Mouse (Mus musculus) retina, adult 2 months (tissue): ENCODE measurements around the gene Olfr51.
"Not testable (repeated sequence)": the region's sequence is repeated elsewhere in the genome, so short reads cannot be mapped to it uniquely, and the experiment has no call there.

Experiments used
- DNase-seq: peaks from one replicate; pipeline ENCODE4 v3.0.0-alpha.2; 2012; ENCODE audit warnings: low read depth, low spot score

Gene Olfr51

DNA sequence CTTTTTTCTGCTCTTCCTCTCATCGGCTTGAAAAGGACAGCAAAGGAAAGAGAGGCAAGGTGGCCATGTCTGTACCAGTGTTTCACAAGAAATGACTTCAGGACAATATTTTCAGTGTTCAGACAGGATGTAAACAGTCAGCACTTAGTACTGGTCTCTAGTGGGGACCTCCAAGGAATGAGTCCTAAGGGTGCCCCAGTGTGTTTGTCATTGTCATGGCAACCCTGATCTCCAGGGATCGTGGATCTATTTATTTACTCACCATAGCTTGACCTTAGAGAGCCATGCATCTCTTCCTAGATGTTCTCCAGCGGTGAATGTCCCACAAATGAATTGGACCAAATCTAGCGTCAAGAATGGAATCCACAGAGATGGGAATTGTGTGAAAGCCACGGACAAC is at the start of gene Olfr51:
Gene Olfr51, plus strand, starts transcription at position 301 of the 400 bp plus-strand sequence.
- DNase-seq, result no peak

DNA sequence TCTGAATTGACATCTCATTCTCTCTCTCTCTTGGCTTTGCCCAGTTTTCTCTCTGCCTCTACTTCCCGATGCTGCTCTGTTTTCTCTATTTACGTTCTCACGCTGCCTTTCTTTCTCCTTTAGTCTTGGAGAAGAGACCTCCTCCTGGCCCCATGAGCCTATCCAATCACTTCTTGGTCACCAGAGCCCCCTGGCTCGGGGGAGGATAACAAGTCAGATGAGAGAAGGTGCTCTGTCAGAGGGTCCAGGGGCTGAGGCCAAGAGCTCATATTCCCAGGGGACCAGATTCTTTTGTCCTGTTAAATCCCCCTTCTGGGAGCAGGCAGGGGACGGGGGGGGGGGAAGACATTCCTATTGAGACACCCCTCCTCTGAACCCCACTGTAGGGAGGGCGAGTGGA is 49.7 kb upstream of the Olfr51 start, which contains the start of gene Prop1:
Gene Prop1, minus strand, starts transcription at position 101 of the 400 bp plus-strand sequence.
- no peak for DNase-seq

DNA sequence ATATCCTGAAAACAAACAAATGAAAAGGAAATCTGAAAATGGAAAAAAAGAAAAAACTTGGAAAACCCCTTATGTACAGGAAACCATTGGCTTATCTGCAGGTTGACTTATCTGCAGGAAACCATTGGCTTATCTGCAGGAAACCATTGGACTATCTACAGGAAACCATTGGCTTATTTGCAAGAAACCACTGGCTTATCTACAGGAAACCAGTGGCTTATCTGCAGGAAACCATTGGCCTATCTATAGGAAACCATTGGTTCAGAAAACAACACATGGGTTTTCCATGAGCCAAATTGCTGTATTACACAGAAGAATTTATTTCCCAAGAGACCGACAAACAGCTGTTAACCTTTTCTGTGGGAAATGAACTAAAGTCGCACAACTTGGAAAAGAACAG is 38.5 kb upstream of the Olfr51 start:
- no peak for DNase-seq

DNA sequence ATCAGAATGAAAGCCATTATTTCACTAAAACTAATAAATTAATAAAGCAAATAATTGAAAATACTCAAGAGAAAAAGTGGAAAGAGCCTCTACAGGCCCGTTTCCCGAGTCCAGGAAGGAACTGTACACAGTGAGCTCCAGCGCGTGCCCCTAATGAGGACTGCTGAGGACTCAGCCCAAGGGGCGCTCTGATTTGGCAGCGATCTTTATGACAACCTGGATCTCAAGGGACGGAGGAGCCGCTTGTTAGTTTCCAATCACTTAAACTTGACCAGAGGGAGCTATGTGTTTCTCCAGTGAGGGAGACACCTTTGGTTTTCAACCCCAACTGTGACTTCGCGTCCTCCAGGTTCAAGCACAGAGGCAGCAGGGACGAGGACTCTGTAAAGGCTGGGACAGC is 37.2 kb upstream of the Olfr51 start, which contains the start of gene Olfr1378:
Gene Olfr1378, plus strand, starts transcription at position 301 of the 400 bp plus-strand sequence.
- DNase-seq, result no peak

DNA sequence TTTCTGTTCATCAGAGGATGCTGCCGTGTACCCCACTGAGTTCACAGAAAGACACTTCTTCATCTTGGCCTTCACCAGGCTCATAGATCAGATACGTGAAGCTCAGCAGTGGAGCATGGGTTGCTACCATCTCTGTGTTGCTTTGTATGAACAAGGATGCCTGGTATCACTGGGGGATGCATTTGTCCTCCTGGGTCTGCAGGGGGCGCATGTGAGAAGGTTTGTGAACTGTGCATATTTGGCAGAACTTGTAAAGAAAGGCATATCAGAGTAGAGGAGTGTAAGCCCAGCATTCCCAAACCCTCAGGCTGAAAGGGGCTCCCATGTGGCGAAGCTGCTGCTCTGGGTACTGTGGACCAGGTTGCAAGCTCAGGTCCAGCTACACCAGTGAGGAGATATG is 26.2 kb upstream of the Olfr51 start:
- DNase-seq, result no peak

DNA sequence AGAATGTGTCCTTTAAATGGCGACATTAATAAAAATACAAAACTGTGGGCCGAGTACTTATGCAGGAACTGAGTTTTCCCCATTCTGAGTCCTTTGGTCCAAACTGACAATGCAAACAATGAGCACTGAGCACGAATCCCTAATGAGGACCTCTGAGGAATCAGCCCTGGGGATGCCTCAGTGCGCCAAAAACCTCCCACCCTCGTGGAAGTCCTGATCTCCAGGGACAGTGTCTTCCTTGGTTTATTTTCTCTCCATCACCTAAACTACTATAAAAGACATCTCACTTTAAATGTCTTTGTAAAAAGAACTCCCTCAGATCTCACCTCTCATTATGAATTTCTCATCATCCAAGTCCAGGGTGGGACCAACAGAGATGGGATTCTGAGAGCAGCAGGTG is 21.7 kb upstream of the Olfr51 start, which contains the start of gene Olfr1377:
Gene Olfr1377, plus strand, starts transcription at position 301 of the 400 bp plus-strand sequence.
- DNase-seq, result no peak

DNA sequence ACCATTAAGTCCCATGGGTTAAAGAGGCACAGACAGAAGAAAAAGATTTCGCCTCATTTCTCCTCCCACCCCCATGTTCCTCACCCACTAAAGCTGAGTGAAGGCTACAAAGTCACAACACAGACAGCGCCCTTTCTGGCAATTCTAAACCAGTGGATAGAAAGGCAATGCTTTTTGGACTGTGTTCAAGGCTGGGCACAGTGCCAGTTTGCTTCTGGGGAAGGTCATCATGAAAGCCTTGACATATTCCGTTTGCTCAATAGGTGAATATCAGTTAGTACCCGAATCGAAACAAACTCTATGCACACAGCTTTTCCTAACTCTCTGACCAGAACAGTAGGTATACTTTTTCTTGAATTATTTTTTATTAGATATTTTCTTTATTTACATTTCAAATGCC is 8.4 kb downstream of the Olfr51 start:
- no peak for DNase-seq

DNA sequence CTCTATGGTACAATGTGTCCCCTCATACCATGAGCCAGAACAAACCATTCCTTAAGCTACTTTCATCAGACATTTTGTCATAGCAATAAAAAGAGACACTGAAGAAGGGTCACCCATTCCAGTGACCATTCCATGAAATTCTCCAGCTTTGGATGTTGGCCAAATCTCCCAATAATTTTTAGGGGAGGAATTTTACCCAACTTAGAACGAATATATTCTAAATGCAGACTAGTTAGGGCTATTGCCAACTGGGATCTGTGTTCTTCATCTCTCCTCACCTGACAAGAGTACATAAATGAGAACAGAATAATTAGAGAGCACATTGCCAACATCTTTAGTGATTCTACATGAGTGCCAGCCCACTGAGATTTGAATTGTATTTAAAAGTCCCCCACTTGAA is 10.5 kb downstream of the Olfr51 start, which contains the start of gene Olfr54:
Gene Olfr54, plus strand, starts transcription at position 301 of the 400 bp plus-strand sequence.
- DNase-seq, result no peak

DNA sequence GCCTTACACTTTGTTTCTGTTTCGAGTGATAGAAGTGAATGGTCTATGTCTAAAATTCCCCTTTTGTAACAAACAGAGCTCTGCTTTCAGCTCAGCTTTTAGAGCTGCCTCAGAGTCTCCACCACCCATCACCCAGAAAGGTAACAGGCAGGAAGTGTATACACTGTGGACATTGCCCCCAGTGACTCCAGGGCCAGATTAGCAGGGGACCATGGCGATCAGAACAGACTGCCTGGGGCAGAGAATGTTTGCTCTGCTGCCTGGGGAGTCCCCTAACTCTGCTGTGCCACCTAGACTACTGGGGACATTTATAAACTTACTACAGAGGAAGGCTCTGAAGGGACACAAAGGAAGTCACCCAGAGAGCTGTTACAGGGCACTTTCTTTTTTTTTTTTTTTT is 12.9 kb downstream of the Olfr51 start:
- no peak for DNase-seq

DNA sequence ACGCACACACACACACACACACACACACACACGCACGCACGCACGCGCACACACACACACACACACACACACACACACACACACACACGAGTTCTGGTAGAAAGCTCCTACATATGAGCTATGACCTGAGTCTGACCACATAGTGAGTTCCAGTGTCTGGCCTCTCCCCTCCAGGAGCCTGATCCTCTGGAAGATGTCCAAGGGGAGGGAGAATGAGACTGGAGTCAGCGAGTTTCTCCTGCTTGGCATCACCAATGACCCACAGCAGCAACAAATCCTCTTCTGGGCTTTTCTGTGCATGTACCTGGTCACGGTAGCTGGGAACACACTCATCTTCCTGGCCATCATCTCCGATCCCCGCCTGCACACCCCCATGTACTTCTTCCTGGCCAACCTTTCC is 23.4 kb downstream of the Olfr51 start:
- DNase-seq, result not testable (repeated sequence)

DNA sequence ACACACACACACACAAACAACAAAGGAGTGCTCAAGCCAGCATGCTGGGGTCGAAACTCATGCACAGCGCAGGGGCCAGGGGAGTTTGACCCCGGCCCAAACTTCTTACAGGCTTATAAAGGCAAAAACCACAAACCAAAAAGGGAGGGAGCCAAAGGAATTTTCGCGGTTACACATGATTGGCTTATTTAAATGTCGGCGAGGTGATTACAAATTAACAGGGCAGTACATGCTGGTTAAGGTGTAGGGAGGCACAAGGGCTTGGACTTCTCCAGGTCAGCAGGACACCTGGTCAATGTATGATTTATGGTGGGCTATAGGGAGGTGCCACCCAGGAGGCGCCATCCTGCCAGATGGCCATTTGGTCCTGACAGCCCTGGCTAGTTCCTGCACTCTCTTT is 26.0 kb downstream of the Olfr51 start:
- not testable (repeated sequence) for DNase-seq

DNA sequence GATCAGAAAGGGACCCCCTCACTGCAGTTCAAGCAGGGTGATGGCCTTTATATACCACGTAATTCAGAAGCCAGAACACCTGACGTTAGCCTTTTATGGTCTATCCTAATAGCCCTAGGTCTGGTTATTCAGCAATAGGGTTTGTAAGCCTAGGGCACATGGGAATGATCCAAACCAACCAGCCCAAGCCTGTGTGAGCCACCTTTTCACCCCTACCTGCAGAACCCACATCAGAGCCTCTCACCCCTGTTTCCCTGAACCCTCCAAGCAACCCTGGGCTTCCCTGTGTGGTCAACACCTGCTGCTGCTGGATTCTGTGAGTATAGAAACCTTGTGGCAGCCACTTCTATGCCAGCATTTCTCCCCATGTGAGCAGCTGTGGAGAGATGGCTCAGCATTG is 26.8 kb downstream of the Olfr51 start:
- no peak for DNase-seq

DNA sequence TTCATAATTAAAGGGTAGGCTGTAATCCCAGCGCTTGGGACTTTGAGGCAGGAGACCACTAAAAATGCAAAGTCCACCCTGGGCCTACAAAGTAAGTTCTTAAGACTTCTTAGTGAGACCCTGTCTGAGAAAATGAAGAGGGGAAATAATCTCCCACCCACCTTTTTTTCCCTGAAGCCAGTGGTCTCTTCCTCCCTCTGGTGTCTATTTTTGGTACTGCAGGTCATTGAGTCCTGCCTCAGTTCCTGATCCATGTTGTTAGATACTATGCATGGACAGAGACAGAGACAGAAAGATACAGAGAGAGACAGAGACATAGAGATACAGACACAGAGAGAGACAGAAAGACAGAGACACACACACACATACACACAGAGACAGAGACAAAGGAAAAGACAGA is 29.5 kb downstream of the Olfr51 start:
- DNase-seq, result no peak

DNA sequence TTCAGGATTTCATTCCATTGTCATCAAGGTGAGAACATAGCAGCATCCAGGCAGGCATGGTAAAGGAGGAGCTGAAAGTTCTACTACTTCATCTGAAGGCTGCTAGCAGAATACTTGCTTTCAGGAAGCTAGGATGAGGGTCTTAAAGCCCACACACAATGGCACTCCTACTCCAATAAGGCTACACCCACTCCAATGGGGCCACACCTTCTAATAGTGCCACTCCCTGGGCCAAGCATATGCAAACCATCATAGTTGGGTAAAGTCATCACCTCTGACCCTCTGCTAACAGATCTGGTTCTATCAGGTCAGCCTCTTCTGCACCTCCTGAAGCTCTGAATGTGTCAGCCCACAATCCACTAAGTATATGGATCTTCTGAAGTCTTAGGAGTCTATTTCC is 30.7 kb downstream of the Olfr51 start:
- not testable (repeated sequence) for DNase-seq

DNA sequence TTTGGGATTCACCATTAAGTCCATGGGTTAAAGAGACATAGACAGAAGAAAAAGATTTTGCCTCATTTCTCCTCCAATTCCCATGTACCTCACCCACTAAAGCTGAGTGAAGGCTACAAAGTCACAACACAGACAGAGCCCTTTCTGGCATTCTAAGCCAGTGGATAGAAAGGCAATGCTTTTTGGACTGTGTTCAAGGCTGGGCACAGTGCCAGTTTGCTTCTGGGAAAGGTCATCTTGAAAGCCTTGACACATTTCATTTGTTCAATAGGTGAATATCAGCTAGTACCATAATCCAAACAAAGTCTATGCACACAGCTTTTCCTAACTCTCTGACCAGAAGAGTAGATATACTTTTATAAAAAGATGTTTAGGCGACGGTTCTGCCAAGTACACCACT is 32.6 kb downstream of the Olfr51 start:
- DNase-seq, result no peak

DNA sequence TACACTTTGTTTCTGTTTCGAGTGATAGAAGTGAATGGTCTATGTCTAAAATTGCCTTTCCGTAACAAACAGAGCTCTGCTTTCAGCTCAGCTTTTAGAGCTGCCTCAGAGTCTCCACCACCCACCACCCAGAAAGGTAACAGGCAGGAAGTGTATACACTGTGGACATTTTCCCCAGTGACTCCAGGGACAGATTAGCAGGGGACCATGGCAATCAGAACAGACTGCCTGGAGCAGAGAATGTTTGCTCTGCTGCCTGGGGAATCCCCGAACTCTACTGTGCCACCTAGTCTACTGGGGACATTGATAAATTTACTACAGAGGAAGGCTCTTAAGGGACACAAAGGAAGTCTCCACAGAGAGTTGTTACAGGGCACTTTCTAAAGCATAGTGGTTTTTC is 41.4 kb downstream of the Olfr51 start:
- DNase-seq, result not testable (repeated sequence)

DNA sequence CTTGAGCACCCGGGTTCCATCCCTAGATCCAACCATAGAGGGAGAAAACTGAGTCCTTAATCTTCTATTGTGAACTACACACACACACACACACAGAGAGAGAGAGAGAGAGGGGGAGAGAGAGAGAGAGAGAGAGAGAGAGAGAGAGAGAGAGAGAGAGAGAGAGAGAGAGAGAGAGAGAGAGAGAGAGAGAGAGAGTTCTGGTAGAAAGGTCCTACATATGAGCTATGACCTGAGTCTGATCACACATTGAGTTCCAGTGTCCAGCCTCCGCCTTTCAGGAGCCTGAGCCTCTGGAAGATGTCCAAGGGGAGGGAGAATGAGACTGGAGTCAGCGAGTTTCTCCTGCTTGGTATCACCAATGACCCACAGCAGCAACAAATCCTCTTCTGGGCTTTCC is 44.4 kb downstream of the Olfr51 start, which contains the start of gene Olfr1375:
Gene Olfr1375, plus strand, starts transcription at position 301 of the 400 bp plus-strand sequence.
- not testable (repeated sequence) for DNase-seq

DNA sequence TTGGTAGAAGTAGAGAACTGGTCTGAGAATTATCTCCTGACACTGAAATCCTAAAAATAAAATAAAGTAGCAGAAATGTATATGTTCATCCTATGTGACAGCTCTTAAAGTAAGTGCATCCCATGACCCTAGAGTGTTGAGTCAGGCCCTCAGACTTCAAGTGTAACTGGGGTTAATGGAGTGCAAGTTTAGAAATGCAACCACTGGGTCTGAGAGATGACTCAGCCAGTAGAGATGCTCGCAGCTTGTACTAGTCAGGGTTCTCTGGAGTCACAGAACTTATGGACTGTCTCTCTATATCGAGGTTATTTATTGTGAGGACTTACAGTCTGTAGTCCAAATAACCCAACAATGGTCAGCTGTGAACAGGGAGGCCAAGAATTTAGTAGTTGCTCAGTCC is 48.3 kb downstream of the Olfr51 start:
- no peak for DNase-seq

DNA sequence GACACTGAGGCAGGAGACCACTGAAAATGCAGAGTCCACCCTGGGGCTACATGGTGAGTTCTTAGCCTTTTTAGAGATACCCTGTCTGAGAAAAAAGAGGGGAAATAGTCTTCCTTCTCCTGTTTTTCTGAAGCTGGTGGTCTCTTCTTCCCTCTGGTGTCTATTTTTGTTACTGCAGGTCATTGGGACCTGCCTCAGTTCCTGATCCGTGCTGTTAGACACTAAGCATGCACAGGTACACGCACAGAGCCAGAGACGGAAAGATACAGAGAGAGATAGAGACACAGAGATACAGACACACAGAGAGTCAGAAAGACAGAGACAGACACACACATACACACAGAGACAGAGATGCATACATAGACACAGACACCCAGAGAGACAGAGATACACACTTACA is 49.8 kb downstream of the Olfr51 start:
- no peak for DNase-seq

DNA sequence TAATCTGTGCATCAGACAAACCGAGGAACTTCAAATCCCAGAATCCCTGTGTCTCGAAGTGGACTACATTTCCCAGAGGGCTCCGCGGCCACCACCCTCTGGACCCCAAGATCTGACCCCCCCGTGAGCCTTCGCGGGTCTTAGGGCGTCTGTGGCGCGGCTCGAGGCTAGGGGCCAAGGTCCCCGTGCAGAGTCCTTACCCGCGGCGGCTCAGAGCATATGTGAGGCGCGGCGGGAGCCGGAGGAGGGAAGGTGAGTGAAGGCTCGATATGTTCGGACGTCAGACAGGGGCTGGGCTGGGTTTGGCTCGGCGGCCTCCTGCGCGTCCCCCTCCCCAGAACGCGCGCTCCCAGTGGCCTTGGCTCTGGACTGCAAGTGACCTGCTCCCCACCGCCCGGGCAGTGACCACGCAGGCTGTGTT is 55.8 kb downstream of the Olfr51 start, which contains the start of gene Zfp354a:
Gene Zfp354a, plus strand, starts transcription at position 107 of the 421 bp plus-strand sequence.
- peak; percentile 82 for DNase-seq
